Mouse (Mus musculus): ENCODE measurements around the gene Hba-a1.
"Not testable (repeated sequence)": the region's sequence is repeated elsewhere in the genome, so short reads cannot be mapped to it uniquely, and the experiment has no call there.

Hba-a1 gene

DNA sequence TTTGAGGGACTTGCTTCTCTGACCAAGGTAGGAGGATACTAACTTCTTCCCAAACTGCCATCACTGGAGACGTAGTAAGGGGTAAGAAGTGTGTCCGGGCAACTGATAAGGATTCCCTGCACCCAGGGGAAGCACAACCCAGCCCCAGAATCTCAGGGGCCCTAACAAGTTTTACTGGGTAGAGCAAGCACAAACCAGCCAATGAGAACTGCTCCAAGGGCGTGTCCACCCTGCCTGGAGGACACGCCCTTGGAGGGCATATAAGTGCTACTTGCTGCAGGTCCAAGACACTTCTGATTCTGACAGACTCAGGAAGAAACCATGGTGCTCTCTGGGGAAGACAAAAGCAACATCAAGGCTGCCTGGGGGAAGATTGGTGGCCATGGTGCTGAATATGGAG lies 12.9 kb downstream of the Hba-a1 start, which contains the start of gene Hba-a2:
Gene Hba-a2 (plus strand): TSS at position 287 of the 400 bp plus-strand sequence.
- DNase-seq (ENCODE audit: low spot score) = not testable (repeated sequence)

- not testable (repeated sequence) for DNase-seq (ENCODE audit: low spot score)
These were observed 14.1 kb downstream of the Hba-a1 start for GRCm38 (mm10) chr11:32297417-32297816.

DNA sequence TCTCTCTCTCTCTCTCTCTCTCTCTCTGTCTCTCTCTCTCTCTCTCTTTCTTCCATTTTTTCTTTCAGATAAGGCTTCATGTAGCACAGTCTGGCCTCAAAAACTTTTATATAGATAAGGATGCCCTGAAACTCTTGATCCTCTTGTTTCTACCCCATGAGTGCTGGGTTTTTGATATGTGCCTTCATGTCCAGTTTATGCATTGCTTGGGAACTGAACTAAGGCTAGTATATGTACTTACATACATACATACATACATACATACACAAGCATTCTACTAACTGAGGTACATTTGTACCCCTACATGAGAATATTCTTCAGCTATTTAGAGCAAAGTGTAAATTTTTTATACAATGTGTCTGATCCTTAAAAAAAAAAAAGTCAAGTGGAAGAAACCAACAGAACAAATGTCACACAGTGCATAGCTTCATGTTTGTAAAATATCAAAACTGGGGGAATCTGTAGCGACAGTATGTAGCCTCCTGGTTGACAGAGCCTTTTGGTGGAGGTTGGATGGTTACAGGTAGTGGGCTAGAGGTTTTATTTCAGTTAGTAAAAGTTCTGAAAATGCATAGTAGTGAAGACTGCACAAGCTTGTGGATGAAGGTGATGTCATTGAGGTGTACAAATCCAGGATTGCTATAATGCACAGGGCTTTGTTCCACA lies 14.7 kb downstream of the Hba-a1 start:
- no peak for DNase-seq (ENCODE audit: low spot score)

GRCm38 (mm10) chr11:32298532-32298918 lies 15.2 kb downstream of the Hba-a1 start:
- no peak for DNase-seq (ENCODE audit: low spot score)

- peak; percentile 45 for DNase-seq (ENCODE audit: low spot score)
These were observed 16.6 kb downstream of the Hba-a1 start, which contains the start of gene Hbq1a for GRCm38 (mm10) chr11:32299865-32300264. TSS of gene Hbq1a (plus strand) at chr11:32300069.

GRCm38 (mm10) chr11:32300279-32301267 lies 17.3 kb downstream of the Hba-a1 start:
- no peak for DNase-seq (ENCODE audit: low spot score)

- no peak for DNase-seq (ENCODE audit: low spot score)
These were observed 18.2 kb downstream of the Hba-a1 start for GRCm38 (mm10) chr11:32301506-32301905.

DNA sequence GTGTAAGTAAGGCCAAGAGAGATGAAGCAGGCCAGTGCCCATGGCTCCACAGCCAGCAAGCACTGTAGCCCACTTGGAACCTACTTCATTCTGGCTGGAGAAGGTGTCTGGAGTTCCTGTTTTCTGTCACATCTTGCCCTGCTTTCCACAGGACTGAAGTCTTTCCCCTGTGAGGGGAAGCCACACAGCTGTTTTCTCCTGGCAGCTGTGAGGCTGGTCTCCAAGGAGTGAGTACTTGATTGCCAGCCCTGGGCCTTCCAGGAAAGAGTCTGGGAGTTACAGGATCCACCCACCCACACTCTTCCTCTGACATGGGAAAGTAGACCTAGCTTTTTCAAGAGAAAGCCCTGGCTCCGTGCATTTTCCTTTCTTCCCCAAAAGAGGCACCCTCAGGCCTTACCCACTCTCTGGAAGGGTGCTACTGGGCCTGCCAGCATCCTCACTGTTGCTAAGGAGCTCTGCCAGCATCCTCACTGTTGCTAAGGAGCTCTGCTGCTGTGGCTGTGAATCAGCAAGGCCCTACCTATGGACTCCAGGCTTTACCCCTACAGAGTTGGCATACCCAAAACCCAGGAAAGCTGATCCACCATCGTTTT lies 19.6 kb downstream of the Hba-a1 start:
- no peak for DNase-seq (ENCODE audit: low spot score)

- no peak for DNase-seq (ENCODE audit: low spot score)
These were observed 20.1 kb downstream of the Hba-a1 start for GRCm38 (mm10) chr11:32303455-32303854.

GRCm38 (mm10) chr11:32307006-32307405 lies 23.7 kb downstream of the Hba-a1 start:
- DNase-seq (ENCODE audit: low spot score) = no peak

DNA sequence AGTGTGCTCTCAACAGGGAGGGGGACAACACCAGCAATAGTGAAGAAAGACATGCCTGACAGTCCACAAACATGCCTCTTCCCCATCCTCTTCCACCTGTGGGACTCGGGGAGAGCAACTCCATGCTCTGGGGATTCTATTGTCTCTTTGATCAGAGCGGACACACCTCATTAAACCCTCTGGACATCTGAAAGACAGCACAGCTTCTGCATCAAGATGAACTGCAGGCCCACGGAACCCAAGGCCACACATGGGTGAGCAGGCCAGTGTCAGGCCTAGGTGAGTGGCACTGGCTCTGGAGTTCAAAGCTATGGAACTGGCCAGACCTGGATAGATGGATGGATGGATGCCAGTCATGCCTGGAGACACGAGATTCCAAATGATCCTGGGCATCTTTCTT lies 26.1 kb downstream of the Hba-a1 start:
- DNase-seq (ENCODE audit: low spot score) = no peak

DNA sequence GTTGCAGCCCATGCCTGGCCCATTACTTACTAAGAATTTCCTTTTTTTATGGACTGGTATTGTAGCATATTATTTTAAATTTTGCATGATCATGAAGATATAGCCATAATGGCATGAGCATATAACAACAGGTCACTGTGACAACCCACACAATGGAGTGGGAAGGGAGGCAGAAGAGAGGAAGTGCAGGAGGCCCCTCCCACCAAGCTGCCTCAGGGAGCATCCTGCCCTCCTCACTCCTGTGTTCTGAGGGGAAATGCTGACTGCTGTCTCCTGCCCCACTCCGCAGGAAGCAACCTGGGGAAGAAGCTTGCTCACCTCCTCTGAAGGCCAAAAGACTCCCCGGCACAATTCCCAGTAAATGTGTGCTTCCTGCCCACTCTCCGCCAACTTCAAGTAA lies 26.6 kb downstream of the Hba-a1 start:
- DNase-seq (ENCODE audit: low spot score) = no peak

DNA sequence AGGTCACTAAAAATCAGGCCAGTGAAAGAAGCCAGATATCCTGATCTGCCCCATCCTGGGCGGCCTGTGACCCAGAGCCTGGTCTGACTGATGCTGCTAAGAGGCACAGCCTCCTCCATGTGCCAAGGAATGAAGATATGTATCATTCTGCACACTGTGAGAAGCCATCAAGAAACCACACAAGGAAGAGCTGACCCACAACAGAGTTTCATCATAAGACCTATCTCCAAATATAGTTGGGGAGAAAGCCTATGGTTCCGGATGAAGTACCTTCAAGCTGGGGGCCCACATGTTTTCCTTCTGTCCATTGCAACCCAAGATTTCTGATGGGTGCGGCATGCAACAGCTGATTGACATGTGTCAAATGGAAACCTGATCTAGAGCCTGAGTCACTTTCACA lies 32.7 kb downstream of the Hba-a1 start:
- DNase-seq (ENCODE audit: low spot score) = no peak

- no peak for DNase-seq (ENCODE audit: low spot score)
These were observed 37.3 kb downstream of the Hba-a1 start for GRCm38 (mm10) chr11:32320507-32321195.

DNA sequence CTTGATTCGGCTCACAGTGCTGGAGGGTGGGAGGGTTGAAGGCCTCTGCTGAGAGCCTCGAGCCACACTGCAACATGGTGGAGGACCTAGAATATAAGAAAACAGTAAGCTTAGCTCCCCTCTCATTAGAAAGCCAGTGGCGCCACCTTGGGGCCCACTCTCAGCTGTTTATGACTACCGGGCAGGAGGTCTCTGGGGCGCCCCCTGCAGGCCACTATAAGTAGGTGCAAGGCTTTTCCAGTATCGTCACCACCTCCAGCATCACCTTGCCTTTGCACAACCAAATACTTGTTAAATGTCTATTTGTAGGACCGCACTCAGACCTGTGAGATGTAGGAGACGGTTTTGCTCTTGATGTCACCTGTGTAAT lies 37.9 kb downstream of the Hba-a1 start:
- DNase-seq (ENCODE audit: low spot score) = peak; percentile 37

GRCm38 (mm10) chr11:32324609-32325008 lies 41.3 kb downstream of the Hba-a1 start:
- peak; percentile 79 for DNase-seq (ENCODE audit: low spot score)

- DNase-seq (ENCODE audit: low spot score) = no peak
These were observed 47.8 kb downstream of the Hba-a1 start for GRCm38 (mm10) chr11:32331075-32331474.

DNA sequence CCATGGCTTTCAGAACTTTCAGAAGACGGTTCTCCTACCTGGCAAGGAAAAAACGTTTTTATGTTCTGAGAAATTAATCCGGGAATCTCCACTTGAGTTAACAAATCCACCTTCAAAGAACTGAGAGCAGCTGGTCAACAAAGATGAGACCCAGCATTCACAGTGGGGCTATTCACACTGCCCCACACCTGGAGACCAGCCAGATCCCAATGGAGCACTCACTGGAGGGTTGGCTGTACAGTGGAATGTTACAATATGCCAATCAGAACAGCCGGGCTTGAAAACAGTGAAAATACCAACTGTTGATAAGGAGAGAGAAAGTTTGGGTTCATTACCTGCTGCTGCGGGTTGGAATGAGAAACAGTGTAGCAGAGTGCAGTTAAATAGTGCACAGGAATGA lies 48.5 kb downstream of the Hba-a1 start:
- DNase-seq (ENCODE audit: low spot score) = no peak

GRCm38 (mm10) chr11:32333235-32333634 lies 49.9 kb downstream of the Hba-a1 start:
- DNase-seq (ENCODE audit: low spot score) = no peak
